Mouse (Mus musculus) MEL (cell line): ENCODE data around the gene Hoxd13. TPM values are rescaled to one million over a fixed set of nuclear protein-coding genes. Genes with fewer than 3 reads are reported as not detected.

Source experiments
- DNase-seq: peaks from one replicate; pipeline ENCODE4 v3.0.0; 2011; ENCODE audit warnings: low read depth, low spot score
- H3K27ac ChIP-seq: 2 replicates; pipeline ENCODE4 v1.5.1; 2012; ENCODE audit warnings: low read depth, mild to moderate bottlenecking, control low read depth, low read length, moderate library complexity; ENCODE audit not compliant: control insufficient read depth
- H3K27me3 ChIP-seq, 2 experiments: fragments of 150-350 bp in 1 of 2; sonication (generic) in 1 of 2; 2 replicates each; pipeline ENCODE4 v1.6.1; 2012; ENCODE audit warnings: low read length in 2 of 2, mild to moderate bottlenecking in 2 of 2, improper control_type of control experiment in 1 of 2, moderate library complexity in 1 of 2; ENCODE audit not compliant: insufficient read depth in 2 of 2, control insufficient read depth in 1 of 2
- H3K36me3 ChIP-seq, 2 experiments: 2 replicates each; pipeline ENCODE4 v1.6.1; 2012 to 2014; ENCODE audit warnings: low read length in 2 of 2, improper control_type of control experiment in 1 of 2, inconsistent platforms in 1 of 2, mild to moderate bottlenecking in 1 of 2; ENCODE audit not compliant: insufficient read depth in 2 of 2, control insufficient read depth in 1 of 2
- H3K4me1 ChIP-seq, 2 experiments: fragments of 150-350 bp in 1 of 2; sonication (generic) in 1 of 2; 2 replicates each; pipeline ENCODE4 v1.6.1; 2012; ENCODE audit warnings: low read length in 2 of 2, improper control_type of control experiment in 1 of 2, mild to moderate bottlenecking in 1 of 2; ENCODE audit not compliant: insufficient read depth in 2 of 2, control insufficient read depth in 1 of 2
- H3K4me3 ChIP-seq, 2 experiments: fragments of 150-350 bp in 1 of 2; sonication (generic) in 1 of 2; 2 replicates each; pipeline ENCODE4 v1.5.1; 2012; ENCODE audit warnings: low read depth in 2 of 2, low read length in 2 of 2, mild to moderate bottlenecking in 2 of 2, moderate library complexity in 2 of 2, control low read depth in 1 of 2, improper control_type of control experiment in 1 of 2; ENCODE audit not compliant: control insufficient read depth in 1 of 2, insufficient read depth in 1 of 2
- H3K79me2 ChIP-seq: 2 replicates; pipeline ENCODE4 v1.6.1; 2012; ENCODE audit warnings: mild to moderate bottlenecking, low read length, moderate library complexity; ENCODE audit not compliant: control insufficient read depth, poor library complexity, insufficient read depth
- H3K9ac ChIP-seq: 2 replicates; pipeline ENCODE4 v1.6.1; 2012; ENCODE audit warnings: low read depth, mild to moderate bottlenecking, control low read depth, low read length, moderate library complexity; ENCODE audit not compliant: control insufficient read depth, poor library complexity, severe bottlenecking
- H3K9me3 ChIP-seq: fragments of 150-350 bp; sonication (generic); replicated peaks from 2 replicates; pipeline ENCODE4 v1.6.1; 2012; ENCODE audit warnings: mild to moderate bottlenecking, low read length, improper control_type of control experiment, moderate library complexity; ENCODE audit not compliant: insufficient read depth
- BHLHE40 ChIP-seq: IDR thresholded peaks from 2 replicates; pipeline ENCODE4 v1.6.1; 2012; ENCODE audit warnings: low read depth, mild to moderate bottlenecking, inconsistent platforms, low read length, improper control_type of control experiment, borderline replicate concordance
- EP300 ChIP-seq, 2 experiments: IDR thresholded peaks; 2 replicates each; pipeline ENCODE4 v1.6.1; 2011; ENCODE audit warnings: improper control_type of control experiment in 2 of 2, low read length in 2 of 2, low read depth in 1 of 2, mild to moderate bottlenecking in 1 of 2
- GABPA ChIP-seq: IDR thresholded peaks from 2 replicates; pipeline ENCODE4 v1.6.1; 2012; ENCODE audit warnings: low read depth, mild to moderate bottlenecking, inconsistent platforms, low read length, improper control_type of control experiment, moderate library complexity
- GATA1 ChIP-seq: IDR thresholded peaks from 2 replicates; pipeline ENCODE4 v1.6.1; 2011; ENCODE audit warnings: low read depth, low read length, improper control_type of control experiment
- HCFC1 ChIP-seq: IDR thresholded peaks from 2 replicates; pipeline ENCODE4 v1.6.1; 2012; ENCODE audit warnings: low read depth, mild to moderate bottlenecking, inconsistent platforms, low read length, improper control_type of control experiment, moderate library complexity
- JUND ChIP-seq: IDR thresholded peaks from 2 replicates; pipeline ENCODE4 v1.6.1; 2011; ENCODE audit warnings: low read depth, mild to moderate bottlenecking, improper control_type of control experiment, low read length
- KAT2A ChIP-seq: conservative IDR thresholded peaks from 2 replicates; pipeline ENCODE4 v1.6.1; 2012; ENCODE audit warnings: low read depth, low read length, improper control_type of control experiment, inconsistent platforms
- MAFK ChIP-seq: IDR thresholded peaks from 2 replicates; pipeline ENCODE4 v1.6.1; 2011; ENCODE audit warnings: low read depth, mild to moderate bottlenecking, low read length, improper control_type of control experiment, borderline replicate concordance
- MAZ ChIP-seq: IDR thresholded peaks from 2 replicates; pipeline ENCODE4 v1.6.1; 2012; ENCODE audit warnings: low read depth, mild to moderate bottlenecking, inconsistent platforms, low read length, improper control_type of control experiment
- MXI1 ChIP-seq: IDR thresholded peaks from 2 replicates; pipeline ENCODE4 v1.6.1; 2011; ENCODE audit warnings: mild to moderate bottlenecking, low read depth, low read length, improper control_type of control experiment
- MYC ChIP-seq: IDR thresholded peaks from 2 replicates; pipeline ENCODE4 v1.6.1; 2011; ENCODE audit warnings: low read depth, mild to moderate bottlenecking, low read length, improper control_type of control experiment, moderate library complexity
- NRF1 ChIP-seq: IDR thresholded peaks from 2 replicates; pipeline ENCODE4 v1.6.1; 2014; ENCODE audit warnings: low read depth, mild to moderate bottlenecking, inconsistent platforms, low read length, improper control_type of control experiment, moderate library complexity; ENCODE audit not compliant: poor library complexity, insufficient read depth, severe bottlenecking
- POLR2AphosphoS2 ChIP-seq: IDR thresholded peaks from 2 replicates; pipeline ENCODE4 v1.6.1; 2011; ENCODE audit warnings: low read length, improper control_type of control experiment
- POLR2AphosphoS5 ChIP-seq: IDR thresholded peaks from 2 replicates; pipeline ENCODE4 v1.6.1; 2012; ENCODE audit warnings: low read depth, borderline replicate concordance, mild to moderate bottlenecking, inconsistent platforms, low read length, moderate library complexity, mixed read lengths
- RCOR1 ChIP-seq: IDR thresholded peaks from 2 replicates; pipeline ENCODE4 v1.6.1; 2012; ENCODE audit warnings: low read depth, mild to moderate bottlenecking, inconsistent platforms, low read length, improper control_type of control experiment
- SIN3A ChIP-seq: IDR thresholded peaks from 2 replicates; pipeline ENCODE4 v1.6.1; 2012; ENCODE audit warnings: low read length, improper control_type of control experiment, inconsistent platforms
- SMC3 ChIP-seq: IDR thresholded peaks from 2 replicates; pipeline ENCODE4 v1.6.1; 2011; ENCODE audit warnings: low read depth, low read length, improper control_type of control experiment
- TBP ChIP-seq: IDR thresholded peaks from 2 replicates; pipeline ENCODE4 v1.8.0; 2011; ENCODE audit warnings: low read depth, low read length, improper control_type of control experiment
- UBTF ChIP-seq: IDR thresholded peaks from 2 replicates; pipeline ENCODE4 v1.6.1; 2012; ENCODE audit warnings: low read depth, mild to moderate bottlenecking, inconsistent platforms, low read length, improper control_type of control experiment, moderate library complexity, borderline replicate concordance; ENCODE audit not compliant: insufficient read depth
- USF1 ChIP-seq: IDR thresholded peaks from 2 replicates; pipeline ENCODE4 v1.6.1; 2014; ENCODE audit warnings: low read depth, mild to moderate bottlenecking, inconsistent platforms, low read length, improper control_type of control experiment, moderate library complexity
- USF2 ChIP-seq, 2 experiments: IDR thresholded peaks; 2 replicates each; pipeline ENCODE4 v1.6.1; 2011 to 2012; ENCODE audit warnings: improper control_type of control experiment in 2 of 2, low read length in 2 of 2, borderline replicate concordance in 1 of 2, inconsistent platforms in 1 of 2, low read depth in 1 of 2, mild to moderate bottlenecking in 1 of 2; ENCODE audit not compliant: insufficient read depth in 1 of 2
- ZKSCAN1 ChIP-seq: IDR thresholded peaks from 2 replicates; pipeline ENCODE4 v1.6.1; 2012; ENCODE audit warnings: low read depth, mild to moderate bottlenecking, inconsistent platforms, low read length, improper control_type of control experiment, moderate library complexity
- ZNF384 ChIP-seq: IDR thresholded peaks from 2 replicates; pipeline ENCODE4 v1.6.1; 2012; ENCODE audit warnings: low read depth, mild to moderate bottlenecking, inconsistent platforms, low read length, improper control_type of control experiment
- polyA plus RNA-seq, 2 experiments: library from polyadenylated mRNA; stranded (reverse) in 1 of 2; unstranded in 1 of 2; fragments of >175 nt in 1 of 2; fragments of >200 nt in 1 of 2; gene quantifications; 2 replicates each; pipeline versions ENCODE4 v1.2.1 to v1.2.4; 2012; ENCODE audit warnings: low replicate concordance in 2 of 2, low read depth in 1 of 2; ENCODE audit not compliant: insufficient read length in 2 of 2, insufficient read depth in 1 of 2, missing spikeins in 1 of 2
- total RNA-seq: library from RNA; depleted of rRNA; stranded (reverse); fragments of 300-350 nt; gene quantifications from 2 replicates; pipeline ENCODE4 v1.2.3, GENCODE M21; 2012

Gene Hoxd13
- total and polyA plus RNA-seq, 3 experiments, result not detected

DNA sequence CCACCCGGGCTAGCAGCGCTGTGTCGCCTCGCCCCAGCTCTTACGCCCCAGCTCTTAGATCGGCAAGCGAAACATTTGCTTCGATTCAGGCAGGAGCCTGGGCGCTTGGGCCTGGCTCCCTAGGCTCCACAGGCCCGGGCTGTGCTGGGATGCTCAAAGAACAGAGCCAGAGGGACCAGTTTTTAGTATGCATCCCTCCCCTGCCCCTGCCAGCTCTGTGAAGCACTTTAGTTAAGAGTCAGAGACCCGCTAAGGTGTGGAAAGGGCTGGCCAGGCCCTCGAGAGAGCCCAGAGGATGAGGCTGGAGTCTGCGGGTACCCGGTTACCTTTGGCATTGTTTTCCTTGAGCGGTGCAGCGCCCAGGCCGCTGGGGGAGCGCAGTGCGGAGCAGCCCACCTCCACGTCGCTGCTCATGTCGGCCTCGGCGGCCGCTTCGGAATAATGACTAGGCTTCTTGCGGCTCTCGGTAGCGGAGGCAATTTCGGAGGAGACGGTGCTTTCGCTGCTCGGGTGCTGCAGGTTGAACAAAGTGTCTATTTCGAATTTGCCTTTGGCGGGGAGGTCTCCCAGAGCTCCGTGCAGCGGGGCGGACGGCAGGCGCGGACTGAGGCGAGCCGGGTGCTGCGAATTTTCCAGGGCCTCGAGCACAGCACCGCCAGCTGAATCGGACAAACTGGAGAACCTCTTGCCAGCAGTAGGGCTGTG is 9.3 kb upstream of the Hoxd13 start:
- Histone ChIP-seq H3K27ac (no peak overlapping the region), H3K27me3 (no peaks in the 10 kb centered on the region), H3K36me3 (no peaks in the 10 kb centered on the region), H3K9ac (no peak overlapping the region), H3K79me2 (no peaks in the 10 kb centered on the region), H3K9me3 (no peaks in the 10 kb centered on the region), H3K4me3 (no peak overlapping the region), H3K4me1 (no peaks in the 10 kb centered on the region)
- TF ChIP-seq NRF1 (no peak), MXI1 (no peak), ZNF384 (no peak), EP300 (IDR thresholded peaks at IDR 0.05; ENCODE audit: low read depth in 1 of 2, low read length in 2 of 2) (no peak), POLR2AphosphoS2 (no peak), MAFK (no peak), KAT2A (no peak), JUND (no peak), GABPA (no peak), UBTF (no peak)
- no peak for DNase-seq

DNA sequence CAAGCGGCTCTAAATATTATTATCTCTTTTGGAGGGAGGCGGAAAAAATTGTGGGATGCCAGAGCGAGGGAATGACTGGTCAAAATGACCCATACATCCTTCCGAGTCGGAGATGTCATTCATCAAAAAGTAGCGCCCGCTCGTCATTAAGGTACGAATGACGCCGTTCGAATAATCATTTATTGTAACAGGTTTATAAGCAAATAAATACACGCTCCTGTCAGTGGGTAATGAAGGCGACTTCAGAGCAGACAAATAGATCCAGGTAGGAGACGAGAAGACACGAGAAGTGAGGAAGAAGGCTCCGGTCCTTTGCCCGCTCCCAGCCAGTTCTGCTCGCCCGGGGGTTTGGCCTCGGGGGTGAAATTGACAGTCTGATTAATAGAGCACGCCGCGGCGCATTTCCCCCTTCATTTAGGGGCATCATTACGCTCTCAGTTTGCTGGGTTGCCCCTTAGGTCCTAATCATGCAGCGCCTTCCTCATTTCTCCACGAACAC is 8.6 kb upstream of the Hoxd13 start, which contains the start of gene Evx2:
Gene Evx2, minus strand, starts transcription at position 51 of the 499 bp plus-strand sequence.
- no peak within 1 kb of the TSS for H3K27ac ChIP-seq
- no peak for TF ChIP-seq MYC
- no peak for TF ChIP-seq MAFK
- no peak for TF ChIP-seq ZKSCAN1
- no peak for TF ChIP-seq MAZ
- TF ChIP-seq HCFC1, result no peak
- TF ChIP-seq UBTF, result no peak
- TF ChIP-seq SIN3A, result no peak
- TF ChIP-seq GABPA, result no peak
- TF ChIP-seq POLR2AphosphoS2, result no peak
- TF ChIP-seq GATA1, result no peak
- no peak for TF ChIP-seq MXI1
- no peak for TF ChIP-seq BHLHE40
- no peak for TF ChIP-seq POLR2AphosphoS5
- TF ChIP-seq JUND, result no peak
- TF ChIP-seq SMC3, result no peak
- no peak for TF ChIP-seq USF2 (IDR thresholded peaks at IDR 0.05; ENCODE audit: borderline replicate concordance in 1 of 2, insufficient read depth in 1 of 2, low read depth in 1 of 2, low read length in 2 of 2)
- TF ChIP-seq TBP, result no peak
- no peak for TF ChIP-seq USF1
- no peak for TF ChIP-seq RCOR1
- TF ChIP-seq, all 39 proteins: peak for 0
- no peaks in the 10 kb centered on the region for H3K27me3 ChIP-seq
- H3K9ac ChIP-seq, result no peak within 1 kb of the TSS
- H3K4me3 ChIP-seq, result no peak within 1 kb of the TSS
- DNase-seq, result no peak
- H3K79me2 ChIP-seq, result no peaks in the 10 kb centered on the region
- no peaks in the 10 kb centered on the region for H3K9me3 ChIP-seq
- H3K36me3 ChIP-seq, result no peaks in the 10 kb centered on the region
- no peaks in the 10 kb centered on the region for H3K4me1 ChIP-seq
